Mouse (Mus musculus) forebrain, embryonic 15.5 days (tissue): ENCODE data around the gene Rnf151. TPM values are rescaled to one million over a fixed set of nuclear protein-coding genes. Genes with fewer than 3 reads are reported as not detected.
"Not testable (repeated sequence)": the region's sequence is repeated elsewhere in the genome, so short reads cannot be mapped to it uniquely, and the experiment has no call there.

ENCODE experiments used
- ATAC-seq: fragments of 200-750 bp; cut with Nextera tagmentation; replicated peaks from 2 replicates; pipeline ENCODE4 v1.8.0; 2017; ENCODE audit warnings: mild to moderate bottlenecking, moderate TSS enrichment, moderate library complexity
- H3K27ac ChIP-seq: fragments of 300-500 bp; sonication (generic); replicated peaks from 2 replicates; pipeline ENCODE4 v1.5.1; 2015; ENCODE audit warnings: mild to moderate bottlenecking, inconsistent platforms
- H3K27me3 ChIP-seq: fragments of 300-500 bp; sonication (generic); 2 replicates; pipeline ENCODE4 v1.6.1; 2015; ENCODE audit warnings: inconsistent platforms
- H3K36me3 ChIP-seq: fragments of 300-500 bp; sonication (generic); 2 replicates; pipeline ENCODE4 v1.6.1; 2015; ENCODE audit warnings: mild to moderate bottlenecking, inconsistent platforms
- H3K4me1 ChIP-seq: fragments of 300-500 bp; sonication (generic); 2 replicates; pipeline ENCODE4 v1.6.1; 2015; ENCODE audit warnings: inconsistent platforms
- H3K4me2 ChIP-seq: fragments of 300-500 bp; sonication (generic); replicated peaks from 2 replicates; pipeline ENCODE4 v1.6.1; 2015; ENCODE audit warnings: mild to moderate bottlenecking, inconsistent platforms
- H3K4me3 ChIP-seq: fragments of 300-500 bp; sonication (generic); 2 replicates; pipeline ENCODE4 v1.5.1; 2015; ENCODE audit warnings: mild to moderate bottlenecking, inconsistent platforms
- H3K9ac ChIP-seq: fragments of 300-500 bp; sonication (generic); replicated peaks from 2 replicates; pipeline ENCODE4 v1.6.1; 2015; ENCODE audit warnings: mild to moderate bottlenecking, inconsistent platforms
- H3K9me3 ChIP-seq: fragments of 300-500 bp; sonication (generic); 2 replicates; pipeline ENCODE4 v1.6.1; 2016; ENCODE audit warnings: inconsistent platforms
- WGBS: fragments of 180-500 bp; shearing (Covaris S2); methylation state at CpG from one replicate; pipeline ENCODE4 v1.1.7; 2015; ENCODE audit warnings: mixed read lengths; 5-methylcytosine and 5-hydroxymethylcytosine counted together
- polyA plus RNA-seq: library from polyadenylated mRNA; unstranded; fragments of >200 nt; fragmentation: Nextera tagmentation; extraction: Ambion mirVana; gene quantifications from 2 replicates; pipeline ENCODE4 v1.2.1, GENCODE M21; 2015

Rnf151 gene
- polyA plus RNA-seq, 1 experiment from 2014 or later = not detected

- no peak overlapping the region for H3K4me2 ChIP-seq
- H3K9me3 ChIP-seq = no peaks in the 10 kb centered on the region
- no peaks in the 10 kb centered on the region for H3K36me3 ChIP-seq
- H3K4me1 ChIP-seq = peaks cover 6% of the 10 kb centered on the region
- no peak overlapping the region for H3K27ac ChIP-seq
- H3K9ac ChIP-seq = no peak overlapping the region
- peaks cover 6% of the 10 kb centered on the region; the same call in 1 of the 2 replicates for H3K27me3 ChIP-seq
- H3K4me3 ChIP-seq = no peak overlapping the region
- 79% methylated on average over 17 of the region's 17 CpGs for WGBS
- ATAC-seq = no peak
These were observed 10.3 kb upstream of the Rnf151 start for GRCm38 (mm10) chr17:24728184-24728583.

GRCm38 (mm10) chr17:24727618-24728017 is 9.8 kb upstream of the Rnf151 start, which contains the start of gene Rpl3l:
Gene Rpl3l (plus strand): TSS chr17:24727820.
- WGBS = 73% methylated on average over 2 of the region's 2 CpGs
- H3K9ac ChIP-seq = no peak within 1 kb of the TSS
- H3K27ac ChIP-seq = no peak within 1 kb of the TSS

GRCm38 (mm10) chr17:24725637-24726390 is 8.0 kb upstream of the Rnf151 start:
- peaks cover 14% of the 10 kb centered on the region for H3K36me3 ChIP-seq
- peaks cover 6% of the 10 kb centered on the region; the same call in 1 of the 2 replicates for H3K27me3 ChIP-seq
- 66% methylated on average over 3 of the region's 3 CpGs for WGBS
- H3K4me1 ChIP-seq = peaks cover 28% of the 10 kb centered on the region
- no peak overlapping the region for H3K27ac ChIP-seq
- H3K4me2 ChIP-seq = no peak overlapping the region
- no peak overlapping the region for H3K9ac ChIP-seq
- H3K4me3 ChIP-seq = no peak overlapping the region
- H3K9me3 ChIP-seq = no peaks in the 10 kb centered on the region
- no peak for ATAC-seq

More at GRCm38 (mm10) chr17:24727618-24728017, 9.8 kb upstream of the Rnf151 start, which contains the start of gene Rpl3l:
- Histone ChIP-seq H3K4me2 (no peak within 1 kb of the TSS), H3K27me3 (peaks cover 6% of the 10 kb centered on the region; the same call in 1 of the 2 replicates), H3K9me3 (no peaks in the 10 kb centered on the region), H3K4me3 (no peak within 1 kb of the TSS), H3K36me3 (peaks cover under 1% of the 10 kb centered on the region; the same call in 1 of the 2 replicates), H3K4me1 (peaks cover 12% of the 10 kb centered on the region)
- ATAC-seq = no peak

GRCm38 (mm10) chr17:24724184-24724583 is 6.3 kb upstream of the Rnf151 start, which contains the start of gene Ndufb10:
Gene Ndufb10 (minus strand): TSS chr17:24724478.
- no peaks in the 10 kb centered on the region for H3K9me3 ChIP-seq
- H3K27me3 ChIP-seq = peaks cover 6% of the 10 kb centered on the region; the same call in 1 of the 2 replicates
- peak within 1 kb of the TSS; percentile 84 for H3K4me3 ChIP-seq
- ATAC-seq = peak; percentile 77
- peaks cover 31% of the 10 kb centered on the region for H3K4me1 ChIP-seq
- peak within 1 kb of the TSS; percentile 80 for H3K27ac ChIP-seq
- peak within 1 kb of the TSS; percentile 95 for H3K9ac ChIP-seq
- peak within 1 kb of the TSS; percentile 85 for H3K4me2 ChIP-seq
- WGBS = under 1% methylated on average over 30 of the region's 30 CpGs
- peaks cover 14% of the 10 kb centered on the region for H3K36me3 ChIP-seq

GRCm38 (mm10) chr17:24723881-24724180 is 6.0 kb upstream of the Rnf151 start:
- Histone ChIP-seq H3K4me2 (peak overlapping the region; percentile 85), H3K9me3 (no peaks in the 10 kb centered on the region), H3K36me3 (peaks cover 14% of the 10 kb centered on the region), H3K27me3 (peaks cover 6% of the 10 kb centered on the region; the same call in 1 of the 2 replicates), H3K27ac (peak overlapping the region; percentile 80), H3K4me1 (peaks cover 35% of the 10 kb centered on the region), H3K4me3 (peak overlapping the region; percentile 84), H3K9ac (peak overlapping the region; percentile 95)
- ATAC-seq = 0 out of 2 replicates have a peak, but pooled peaks have one; percentile 2
- WGBS = under 1% methylated on average over 15 of the region's 15 CpGs

- H3K4me1 ChIP-seq = peaks cover 40% of the 10 kb centered on the region
- peak overlapping the region; percentile 85 for H3K4me2 ChIP-seq
- H3K27me3 ChIP-seq = peaks cover 5% of the 10 kb centered on the region; the same call in 1 of the 2 replicates
- peaks cover 14% of the 10 kb centered on the region for H3K36me3 ChIP-seq
- H3K9me3 ChIP-seq = no peaks in the 10 kb centered on the region
- peak overlapping the region; percentile 95 for H3K9ac ChIP-seq
- WGBS = 2% methylated on average over 12 of the region's 12 CpGs
- H3K4me3 ChIP-seq = peak overlapping the region; percentile 84
- no peak for ATAC-seq
- peak overlapping the region; percentile 80; the same call in 1 of the 2 replicates for H3K27ac ChIP-seq
These were observed 5.4 kb upstream of the Rnf151 start for GRCm38 (mm10) chr17:24723122-24723880.

- 35% methylated on average over 13 of the region's 13 CpGs for WGBS
- ATAC-seq = no peak
- no peaks in the 10 kb centered on the region for H3K27me3 ChIP-seq
- peaks cover 40% of the 10 kb centered on the region for H3K4me1 ChIP-seq
- no peaks in the 10 kb centered on the region for H3K9me3 ChIP-seq
- H3K36me3 ChIP-seq = peaks cover 14% of the 10 kb centered on the region
- peak overlapping the region; percentile 3; the same call in 1 of the 2 replicates for H3K4me3 ChIP-seq
- H3K9ac ChIP-seq = 0 out of 2 replicates have a peak overlapping the region, but pooled peaks have one; percentile 8
- H3K27ac ChIP-seq = no peak overlapping the region
- H3K4me2 ChIP-seq = no peak overlapping the region
These were observed 4.5 kb upstream of the Rnf151 start for GRCm38 (mm10) chr17:24722220-24722924.

GRCm38 (mm10) chr17:24721383-24721955 is 3.6 kb upstream of the Rnf151 start:
- Histone ChIP-seq H3K4me3 (peak overlapping the region; percentile 88), H3K9ac (peak overlapping the region; percentile 43), H3K4me1 (peaks cover 40% of the 10 kb centered on the region), H3K4me2 (peak overlapping the region; percentile 70), H3K36me3 (peaks cover 18% of the 10 kb centered on the region)
- not testable (repeated sequence) for H3K9me3 ChIP-seq, H3K27ac ChIP-seq, ATAC-seq, H3K27me3 ChIP-seq
- WGBS = 59% methylated on average over 7 of the region's 7 CpGs

GRCm38 (mm10) chr17:24720616-24721015 is 2.8 kb upstream of the Rnf151 start:
- H3K27me3 ChIP-seq, ATAC-seq, H3K9me3 ChIP-seq: not testable (repeated sequence)
- Histone ChIP-seq H3K9ac (peak overlapping the region; percentile 77), H3K4me2 (peak overlapping the region; percentile 70), H3K4me3 (peak overlapping the region; percentile 88), H3K4me1 (peaks cover 40% of the 10 kb centered on the region), H3K27ac (peak overlapping the region; percentile 86; the same call in 1 of the 2 replicates), H3K36me3 (peaks cover 18% of the 10 kb centered on the region)
- WGBS = under 1% methylated on average over 11 of the region's 11 CpGs

- Histone ChIP-seq H3K9me3 (no peaks in the 10 kb centered on the region), H3K9ac (peak overlapping the region; percentile 95), H3K4me1 (peaks cover 40% of the 10 kb centered on the region), H3K27me3 (no peaks in the 10 kb centered on the region), H3K27ac (peak overlapping the region; percentile 86), H3K36me3 (peaks cover 18% of the 10 kb centered on the region), H3K4me3 (peak overlapping the region; percentile 88), H3K4me2 (peak overlapping the region; percentile 70)
- ATAC-seq = peak; percentile 99
- WGBS = under 1% methylated on average over 61 of the region's 61 CpGs
These were observed 1.8 kb upstream of the Rnf151 start for GRCm38 (mm10) chr17:24719494-24720222.

GRCm38 (mm10) chr17:24718938-24719337 is 1.1 kb upstream of the Rnf151 start:
- peaks cover 18% of the 10 kb centered on the region for H3K36me3 ChIP-seq
- not testable (repeated sequence) for ATAC-seq, H3K9me3 ChIP-seq, H3K27me3 ChIP-seq, H3K27ac ChIP-seq
- H3K9ac ChIP-seq = peak overlapping the region; percentile 95
- H3K4me2 ChIP-seq = peak overlapping the region; percentile 67
- H3K4me3 ChIP-seq = peak overlapping the region; percentile 88
- 73% methylated on average over 5 of the region's 5 CpGs for WGBS
- H3K4me1 ChIP-seq = peaks cover 40% of the 10 kb centered on the region
